Mouse (Mus musculus): ENCODE measurements around the gene Rbp7. TPM values are rescaled to one million over a fixed set of nuclear protein-coding genes. Genes with fewer than 3 reads are reported as not detected.

Rbp7 gene
- total and polyA plus RNA-seq, 3 experiments, result not detected

GRCm38 (mm10) chr4:149401591-149401982 is 53.2 kb downstream of the Rbp7 start:
- Histone ChIP-seq H3K27me3 (replicated peaks) (no peaks in the 10 kb centered on the region), H3K4me1 (ENCODE audit: control insufficient read depth in 1 of 2, insufficient read depth in 2 of 2) (peaks cover 48 to 76% of the 10 kb centered on the region in 2 experiments), H3K9ac (ENCODE audit: insufficient read depth, low read depth) (no peak overlapping the region), H3K79me2 (replicated peaks; ENCODE audit: control insufficient read depth, extremely low read depth, insufficient read depth, poor library complexity, severe bottlenecking) (peaks cover 52% of the 10 kb centered on the region), H3K4me3 (replicated peaks in 1 of 3; ENCODE audit: low read depth in 2 of 3, low read length in 2 of 3, poor library complexity in 1 of 3) (no peak overlapping the region), H3K9me3 (replicated peaks; ENCODE audit: low read length) (no peaks in the 10 kb centered on the region), H3K4me2 (ENCODE audit: insufficient read depth, low read depth, poor library complexity, severe bottlenecking) (peak overlapping the region; percentile 55), H3K36me3 (replicated peaks in 1 of 2; ENCODE audit: control insufficient read depth in 1 of 2, insufficient read depth in 1 of 2, low read length in 1 of 2) (peaks cover 17 to 47% of the 10 kb centered on the region in 2 experiments), H3K27ac (ENCODE audit: insufficient read depth, low read depth) (no peak overlapping the region)
- peak; percentile 53 for DNase-seq (ENCODE audit: extremely low read depth)
- in situ Hi-C loops (cut with MboI; ENCODE audit: low pct_ligation_motif_present, low pct_unique_long_range_greater_than_20kb, low sequenced_read_pairs), result no loop called here
- peak; percentile 68 for TF ChIP-seq BHLHE40 (IDR thresholded peaks at IDR 0.05; ENCODE audit: low read depth, low read length)
- TF ChIP-seq NELFE (IDR thresholded peaks at IDR 0.05; ENCODE audit: low read depth, low read length), result no peak
- TF ChIP-seq ZKSCAN1 (IDR thresholded peaks at IDR 0.05; ENCODE audit: borderline replicate concordance, low read depth, low read length), result no peak
- peak; percentile 58; the same call in 1 of the 2 replicates for TF ChIP-seq EP300 (IDR thresholded peaks at IDR 0.05; ENCODE audit: low read length)
- no peak for TF ChIP-seq RCOR1 (conservative IDR thresholded peaks at IDR 0.05; ENCODE audit: low read depth, low read length)
- peak; percentile 64; the same call in 1 of the 2 replicates for TF ChIP-seq MEF2A (IDR thresholded peaks at IDR 0.05; ENCODE audit: borderline replicate concordance, low read depth, low read length)
- no peak for TF ChIP-seq RAD21 (IDR thresholded peaks at IDR 0.05; ENCODE audit: low read depth, low read length)
- no peak for TF ChIP-seq SIN3A (IDR thresholded peaks at IDR 0.05; ENCODE audit: low read length)
- TF ChIP-seq NRF1 (IDR thresholded peaks at IDR 0.05; ENCODE audit: low read depth, low read length), result no peak
- TF ChIP-seq CTCF (conservative IDR thresholded peaks at IDR 0.05 in 1 of 2, IDR thresholded peaks at IDR 0.05 in 1 of 2; ENCODE audit: low read depth in 2 of 2, low read length in 2 of 2), result no peak
- TF ChIP-seq ELF1 (IDR thresholded peaks at IDR 0.05; ENCODE audit: low read depth, low read length), result no peak
- TF ChIP-seq TCF12 (IDR thresholded peaks at IDR 0.05; ENCODE audit: low read depth, low read length), result no peak
- peak; percentile 32 for TF ChIP-seq ETS1 (conservative IDR thresholded peaks at IDR 0.05; ENCODE audit: low read depth, low read length)
- TF ChIP-seq CHD1 (IDR thresholded peaks at IDR 0.05; ENCODE audit: low read depth, low read length), result no peak
- TF ChIP-seq IRF4 (IDR thresholded peaks at IDR 0.05; ENCODE audit: low read depth, low read length), result 0 out of 2 replicates have a peak, but pooled peaks have one; percentile 39
- TF ChIP-seq MAFK (IDR thresholded peaks at IDR 0.05; ENCODE audit: insufficient replicate concordance, low read length), result no peak
- TF ChIP-seq ZNF384 (IDR thresholded peaks at IDR 0.05; ENCODE audit: low read depth, low read length), result no peak
- no peak for TF ChIP-seq KAT2A (IDR thresholded peaks at IDR 0.05; ENCODE audit: insufficient replicate concordance, low read length)
- dilution Hi-C loops (cut with MboI; ENCODE audit: extremely low pct_ligation_motif_present, extremely low pct_unique_long_range_greater_than_20kb, low sequenced_read_pairs), result no loop called here

GRCm38 (mm10) chr4:149400878-149401590 is 53.7 kb downstream of the Rbp7 start:
- Histone ChIP-seq H3K27ac (ENCODE audit: insufficient read depth, low read depth) (no peak overlapping the region), H3K9me3 (replicated peaks; ENCODE audit: low read length) (no peaks in the 10 kb centered on the region), H3K36me3 (replicated peaks in 1 of 2; ENCODE audit: control insufficient read depth in 1 of 2, insufficient read depth in 1 of 2, low read length in 1 of 2) (peaks cover 18 to 49% of the 10 kb centered on the region in 2 experiments), H3K4me1 (ENCODE audit: control insufficient read depth in 1 of 2, insufficient read depth in 2 of 2) (peaks cover 46 to 72% of the 10 kb centered on the region in 2 experiments), H3K9ac (ENCODE audit: insufficient read depth, low read depth) (no peak overlapping the region), H3K4me2 (ENCODE audit: insufficient read depth, low read depth, poor library complexity, severe bottlenecking) (peak overlapping the region; percentile 55), H3K79me2 (replicated peaks; ENCODE audit: control insufficient read depth, extremely low read depth, insufficient read depth, poor library complexity, severe bottlenecking) (peaks cover 52% of the 10 kb centered on the region), H3K27me3 (replicated peaks) (no peaks in the 10 kb centered on the region), H3K4me3 (replicated peaks in 1 of 3; ENCODE audit: low read depth in 2 of 3, low read length in 2 of 3, poor library complexity in 1 of 3) (no peak overlapping the region)
- dilution Hi-C loops (cut with MboI; ENCODE audit: extremely low pct_ligation_motif_present, extremely low pct_unique_long_range_greater_than_20kb, low sequenced_read_pairs) (no loop called here), in situ Hi-C loops (cut with MboI; ENCODE audit: low pct_ligation_motif_present, low pct_unique_long_range_greater_than_20kb, low sequenced_read_pairs) (no loop called here)
- TF ChIP-seq ELF1 (IDR thresholded peaks at IDR 0.05; ENCODE audit: low read depth, low read length) (no peak), BHLHE40 (IDR thresholded peaks at IDR 0.05; ENCODE audit: low read depth, low read length) (0 out of 2 replicates have a peak, but pooled peaks have one; percentile 5)
- DNase-seq (ENCODE audit: extremely low read depth), result no peak

Other genes starting within 250 kb of the Rbp7 start
- 25.0 and 27.6 TPM in 2 replicates for gene Kif1b, start 147.3 kb downstream of the Rbp7 start, total RNA-seq (2012; rRNA removed)
- gene Kif1b, start 147.3 kb downstream of the Rbp7 start, total RNA-seq (2014; rRNA removed), result 10.0 and 11.2 TPM in 2 replicates
- 15.0 and 17.0 TPM in 2 replicates for gene Kif1b, start 147.3 kb downstream of the Rbp7 start, polyA plus RNA-seq (2012; ENCODE audit: insufficient read length, low read depth)
- gene Ube4b, start 28.2 kb downstream of the Rbp7 start, total RNA-seq (2012; rRNA removed), result 35.3 and 41.6 TPM in 2 replicates
- 13.1 and 14.3 TPM in 2 replicates for gene Ube4b, start 28.2 kb downstream of the Rbp7 start, total RNA-seq (2014; rRNA removed)
- gene Ube4b, start 28.2 kb downstream of the Rbp7 start, polyA plus RNA-seq (2012; ENCODE audit: insufficient read length, low read depth), result 47.9 and 60.0 TPM in 2 replicates
- gene Tmem274, start 22.4 kb upstream of the Rbp7 start, total RNA-seq (2012; rRNA removed), result not detected in 2 replicates
- not detected in 2 replicates for gene Tmem274, start 22.4 kb upstream of the Rbp7 start, total RNA-seq (2014; rRNA removed)
- gene Tmem274, start 22.4 kb upstream of the Rbp7 start, polyA plus RNA-seq (2012; ENCODE audit: insufficient read length, low read depth), result not detected in 2 replicates
- gene Nmnat1, start 30.2 kb upstream of the Rbp7 start, total RNA-seq (2012; rRNA removed), result 11.4 and 12.4 TPM in 2 replicates
- 9.6 and 10.9 TPM in 2 replicates for gene Nmnat1, start 30.2 kb upstream of the Rbp7 start, total RNA-seq (2014; rRNA removed)
- gene Nmnat1, start 30.2 kb upstream of the Rbp7 start, polyA plus RNA-seq (2012; ENCODE audit: insufficient read length, low read depth), result 8.6 and 10.0 TPM in 2 replicates
- 43.4 and 43.6 TPM in 2 replicates for gene Lzic, start 30.3 kb upstream of the Rbp7 start, total RNA-seq (2012; rRNA removed)
- 53.3 and 68.5 TPM in 2 replicates for gene Lzic, start 30.3 kb upstream of the Rbp7 start, total RNA-seq (2014; rRNA removed)
- gene Lzic, start 30.3 kb upstream of the Rbp7 start, polyA plus RNA-seq (2012; ENCODE audit: insufficient read length, low read depth), result 40.0 and 49.5 TPM in 2 replicates
- 5.7 and 5.9 TPM in 2 replicates for gene Ctnnbip1, start 63.3 kb upstream of the Rbp7 start, total RNA-seq (2012; rRNA removed)
- gene Ctnnbip1, start 63.3 kb upstream of the Rbp7 start, total RNA-seq (2014; rRNA removed), result 4.3 and 4.5 TPM in 2 replicates
- gene Ctnnbip1, start 63.3 kb upstream of the Rbp7 start, polyA plus RNA-seq (2012; ENCODE audit: insufficient read length, low read depth), result 5.7 and 8.4 TPM in 2 replicates
- 51.4 and 53.1 TPM in 2 replicates for gene Clstn1, start 131.5 kb upstream of the Rbp7 start, total RNA-seq (2012; rRNA removed)
- 26.4 and 27.7 TPM in 2 replicates for gene Clstn1, start 131.5 kb upstream of the Rbp7 start, total RNA-seq (2014; rRNA removed)
- gene Clstn1, start 131.5 kb upstream of the Rbp7 start, polyA plus RNA-seq (2012; ENCODE audit: insufficient read length, low read depth), result 35.2 and 36.9 TPM in 2 replicates
- 84.0 and 95.0 TPM in 2 replicates for gene Pik3cd, start 247.6 kb upstream of the Rbp7 start, total RNA-seq (2012; rRNA removed)
- 57.0 and 60.3 TPM in 2 replicates for gene Pik3cd, start 247.6 kb upstream of the Rbp7 start, total RNA-seq (2014; rRNA removed)
- 62.4 and 72.1 TPM in 2 replicates for gene Pik3cd, start 247.6 kb upstream of the Rbp7 start, polyA plus RNA-seq (2012; ENCODE audit: insufficient read length, low read depth)

Data from CH12.LX (cell line).